Mouse (Mus musculus) brain, adult 10 weeks (tissue): ENCODE data around the gene Zswim3. TPM values are rescaled to one million over a fixed set of nuclear protein-coding genes. Genes with fewer than 3 reads are reported as not detected.

Experiments used
- polyA plus RNA-seq: library from polyadenylated mRNA; stranded (reverse); fragments of 350-450 nt; fragmentation: Illumina TruSeq; extraction: RNeasy Lipid Tissue Mini Kit (QIAGEN cat#74804); gene quantifications from one replicate; pipeline ENCODE4 v1.2.3, GENCODE M21; 2015; ENCODE audit warnings: low read depth, low replicate concordance

The Zswim3 gene
- polyA plus RNA-seq = 6.9 TPM

GRCm38 (mm10) chr2:164804533-164805331, at the start of gene Zswim3, which contains the start of gene Acot8:
Gene Zswim3 (plus strand): TSS chr2:164805098.
Gene Acot8 (minus strand): TSS chr2:164804882.

GRCm38 (mm10) chr2:164769258-164770037, 35.5 kb upstream of the Zswim3 start, which contains the start of gene Ube2c:
Gene Ube2c (plus strand): TSS chr2:164769898.

GRCm38 (mm10) chr2:164779481-164780086, 25.3 kb upstream of the Zswim3 start, which contains the start of gene Tnnc2:
Gene Tnnc2 (minus strand): TSS chr2:164779967.

GRCm38 (mm10) chr2:164785481-164786387, 19.2 kb upstream of the Zswim3 start, which contains the start of gene Snx21:
Gene Snx21 (plus strand): TSS chr2:164785823.

GRCm38 (mm10) chr2:164822636-164823165, 17.8 kb downstream of the Zswim3 start, which contains the start of gene Zswim1:
Gene Zswim1 (plus strand): TSS chr2:164822686.

GRCm38 (mm10) chr2:164828437-164828836, 23.5 kb downstream of the Zswim3 start, which contains the start of gene Spata25:
Gene Spata25 (minus strand): TSS chr2:164828537.

GRCm38 (mm10) chr2:164832748-164833301, 27.9 kb downstream of the Zswim3 start, which contains the start of gene Ctsa:
Gene Ctsa (plus strand): TSS chr2:164832873.

GRCm38 (mm10) chr2:164833314-164833959, 28.5 kb downstream of the Zswim3 start, which contains the start of gene Neurl2:
Gene Neurl2 (minus strand): TSS chr2:164833456.

GRCm38 (mm10) chr2:164857101-164857821, 52.4 kb downstream of the Zswim3 start, which contains the start of gene Pltp:
Gene Pltp (minus strand): TSS chr2:164857711.

Other genes starting within 250 kb of the Zswim3 start
- gene Wfdc2, start 242.7 kb upstream of the Zswim3 start, polyA plus RNA-seq = 2.5 TPM
- gene Spint3, start 231.6 kb upstream of the Zswim3 start, polyA plus RNA-seq = not detected
- gene Wfdc6a, start 219.7 kb upstream of the Zswim3 start, polyA plus RNA-seq = not detected
- not detected for gene Eppin, start 211.5 kb upstream of the Zswim3 start, polyA plus RNA-seq
- gene Wfdc6b, start 191.6 kb upstream of the Zswim3 start, polyA plus RNA-seq = not detected
- gene Wfdc8, start 191.5 kb upstream of the Zswim3 start, polyA plus RNA-seq = not detected
- not detected for gene Wfdc16, start 166.3 kb upstream of the Zswim3 start, polyA plus RNA-seq
- not detected for gene Wfdc10, start 149.1 kb upstream of the Zswim3 start, polyA plus RNA-seq
- gene Wfdc9, start 148.5 kb upstream of the Zswim3 start, polyA plus RNA-seq = not detected
- not detected for gene Wfdc11, start 131.0 kb upstream of the Zswim3 start, polyA plus RNA-seq
- not detected for gene Wfdc13, start 120.0 kb upstream of the Zswim3 start, polyA plus RNA-seq
- gene Spint4, start 106.6 kb upstream of the Zswim3 start, polyA plus RNA-seq = not detected
- not detected for gene Spint5, start 89.8 kb upstream of the Zswim3 start, polyA plus RNA-seq
- gene Wfdc3, start 59.2 kb upstream of the Zswim3 start, polyA plus RNA-seq = 3.3 TPM
- gene Dnttip1, start 59.1 kb upstream of the Zswim3 start, polyA plus RNA-seq = 27.1 TPM
- 1.4 TPM for gene Ube2c, start 35.2 kb upstream of the Zswim3 start, polyA plus RNA-seq
- gene Tnnc2, start 25.1 kb upstream of the Zswim3 start, polyA plus RNA-seq = 2.1 TPM
- gene Snx21, start 19.3 kb upstream of the Zswim3 start, polyA plus RNA-seq = 39.8 TPM
- gene Acot8, start 216 bp upstream of the Zswim3 start, polyA plus RNA-seq = 20.2 TPM
- 18.1 TPM for gene Zswim1, start 17.6 kb downstream of the Zswim3 start, polyA plus RNA-seq
- not detected for gene Spata25, start 23.4 kb downstream of the Zswim3 start, polyA plus RNA-seq
- 111 TPM for gene Ctsa, start 27.8 kb downstream of the Zswim3 start, polyA plus RNA-seq
- gene Neurl2, start 28.4 kb downstream of the Zswim3 start, polyA plus RNA-seq = 2.1 TPM
- gene Pltp, start 52.6 kb downstream of the Zswim3 start, polyA plus RNA-seq = 91.8 TPM
- gene Pcif1, start 74.2 kb downstream of the Zswim3 start, polyA plus RNA-seq = 38.3 TPM
- gene Zfp335, start 106.7 kb downstream of the Zswim3 start, polyA plus RNA-seq = 15.6 TPM
- 1.7 TPM for gene Mmp9, start 135.7 kb downstream of the Zswim3 start, polyA plus RNA-seq
- 298 TPM for gene Slc12a5, start 155.7 kb downstream of the Zswim3 start, polyA plus RNA-seq
- 40.9 TPM for gene Ncoa5, start 229.8 kb downstream of the Zswim3 start, polyA plus RNA-seq